Mouse (Mus musculus) small intestine, adult 2 months (tissue): ENCODE results near the gene Nars2. TPM values are rescaled to one million over a fixed set of nuclear protein-coding genes. Genes with fewer than 3 reads are reported as not detected.

Source experiments
- H3K27ac ChIP-seq: fragments of 200-500 bp; 2 replicates; pipeline ENCODE4 v1.5.1; 2012; ENCODE audit warnings: low read depth, low read length, control low read depth, inconsistent platforms; ENCODE audit not compliant: insufficient read depth
- H3K27me3 ChIP-seq: fragments of 200-500 bp; 2 replicates; pipeline ENCODE4 v1.6.1; 2012; ENCODE audit warnings: mild to moderate bottlenecking, moderate library complexity, low read length, inconsistent platforms; ENCODE audit not compliant: control insufficient read depth, insufficient read depth
- H3K36me3 ChIP-seq: fragments of 200-500 bp; 2 replicates; pipeline ENCODE4 v1.6.1; 2012; ENCODE audit warnings: mild to moderate bottlenecking, low read length, control low read depth, inconsistent platforms; ENCODE audit not compliant: control insufficient read depth, insufficient read depth
- H3K4me1 ChIP-seq: fragments of 200-500 bp; 2 replicates; pipeline ENCODE4 v1.6.1; 2012; ENCODE audit warnings: low read length, inconsistent platforms, mixed read lengths; ENCODE audit not compliant: control insufficient read depth, insufficient read depth, insufficient read length
- H3K4me3 ChIP-seq: fragments of 200-500 bp; 2 replicates; pipeline ENCODE4 v1.5.1; 2012; ENCODE audit warnings: low read depth, mild to moderate bottlenecking, control low read depth, inconsistent platforms, low read length, moderate library complexity
- CTCF ChIP-seq: fragments of 200-500 bp; IDR thresholded peaks from 2 replicates; pipeline ENCODE4 v1.5.1; 2012; ENCODE audit warnings: low read depth, mild to moderate bottlenecking, control low read depth, inconsistent platforms, low read length, moderate library complexity, mixed read lengths; ENCODE audit not compliant: insufficient replicate concordance, insufficient read length; ENCODE audit errors: extremely low read depth
- POLR2A ChIP-seq: fragments of 200-500 bp; IDR thresholded peaks from 2 replicates; pipeline ENCODE4 v1.6.1; 2012; ENCODE audit warnings: low read depth, mild to moderate bottlenecking, control low read depth, inconsistent platforms, low read length, moderate library complexity
- WGBS: fragments of 180-500 bp; shearing (Covaris S2); methylation state at CpG from one replicate; pipeline ENCODE4 v1.1.7; 2018; 5-methylcytosine and 5-hydroxymethylcytosine counted together
- polyA plus RNA-seq: library from polyadenylated mRNA; depleted of rRNA; stranded (reverse); fragments of >200 nt; gene quantifications from 2 replicates; pipeline ENCODE4 v1.2.3, GENCODE M21; 2012

Nars2 gene
- polyA plus RNA-seq, 1 experiment = 0.90 TPM

GRCm38 (mm10) chr7:96972138-96972904 is 21.0 kb downstream of the Nars2 start:
- whole genome bisulfite sequencing = 77% methylated on average over 8 of the region's 8 CpGs
- H3K4me1 ChIP-seq = peaks cover 3% of the 10 kb centered on the region
- H3K36me3 ChIP-seq = no peaks in the 10 kb centered on the region
- H3K4me3 ChIP-seq = no peak overlapping the region
- H3K27me3 ChIP-seq = no peaks in the 10 kb centered on the region
- H3K27ac ChIP-seq = no peak overlapping the region
- TF ChIP-seq CTCF = no peak
- no peak for TF ChIP-seq POLR2A

- H3K4me3 ChIP-seq = no peak overlapping the region
- TF ChIP-seq CTCF (no peak), POLR2A (no peak)
- H3K4me1 ChIP-seq = no peaks in the 10 kb centered on the region; the same call in 1 of the 2 replicates
- no peaks in the 10 kb centered on the region for H3K27me3 ChIP-seq
- 84% methylated on average over 5 of the region's 5 CpGs for WGBS
- H3K36me3 ChIP-seq = no peaks in the 10 kb centered on the region
- no peak overlapping the region for H3K27ac ChIP-seq
These were observed 24.6 kb downstream of the Nars2 start for GRCm38 (mm10) chr7:96975914-96976313.

- Histone ChIP-seq H3K4me3 (no peak overlapping the region), H3K27me3 (no peaks in the 10 kb centered on the region), H3K27ac (no peak overlapping the region), H3K4me1 (no peaks in the 10 kb centered on the region), H3K36me3 (no peaks in the 10 kb centered on the region)
- 81% methylated on average over 1 of the region's 1 CpGs for WGBS
- TF ChIP-seq POLR2A (no peak), CTCF (no peak)
These were observed 25.9 kb downstream of the Nars2 start for GRCm38 (mm10) chr7:96977209-96977608.

GRCm38 (mm10) chr7:96981366-96981765 is 30.1 kb downstream of the Nars2 start:
- H3K4me1 ChIP-seq = no peaks in the 10 kb centered on the region
- no peaks in the 10 kb centered on the region for H3K27me3 ChIP-seq
- 71% methylated on average over 2 of the region's 2 CpGs for WGBS
- no peak overlapping the region for H3K27ac ChIP-seq
- TF ChIP-seq POLR2A (no peak), CTCF (no peak)
- no peak overlapping the region for H3K4me3 ChIP-seq
- no peaks in the 10 kb centered on the region for H3K36me3 ChIP-seq

GRCm38 (mm10) chr7:96983660-96984347 is 32.5 kb downstream of the Nars2 start:
- TF ChIP-seq CTCF (no peak), POLR2A (no peak)
- no peaks in the 10 kb centered on the region for H3K27me3 ChIP-seq
- WGBS = 73% methylated on average over 7 of the region's 7 CpGs
- H3K4me3 ChIP-seq = no peak overlapping the region
- H3K4me1 ChIP-seq = no peaks in the 10 kb centered on the region; the same call in 1 of the 2 replicates
- no peak overlapping the region for H3K27ac ChIP-seq
- no peaks in the 10 kb centered on the region for H3K36me3 ChIP-seq

- TF ChIP-seq POLR2A = no peak
- no peak for TF ChIP-seq CTCF
- no peak overlapping the region for H3K4me3 ChIP-seq
- 65% methylated on average over 8 of the region's 8 CpGs for WGBS
These were observed 34.5 kb downstream of the Nars2 start for GRCm38 (mm10) chr7:96985798-96986197.

GRCm38 (mm10) chr7:96986795-96987445 is 35.6 kb downstream of the Nars2 start:
- Histone ChIP-seq H3K27ac (no peak overlapping the region), H3K4me3 (no peak overlapping the region), H3K4me1 (no peaks in the 10 kb centered on the region; the same call in 1 of the 2 replicates), H3K27me3 (no peaks in the 10 kb centered on the region), H3K36me3 (no peaks in the 10 kb centered on the region)
- TF ChIP-seq CTCF = no peak
- no peak for TF ChIP-seq POLR2A
- WGBS = 78% methylated on average over 9 of the region's 9 CpGs

More at GRCm38 (mm10) chr7:96985798-96986197, 34.5 kb downstream of the Nars2 start:
- Histone ChIP-seq H3K4me1 (no peaks in the 10 kb centered on the region; the same call in 1 of the 2 replicates), H3K36me3 (no peaks in the 10 kb centered on the region), H3K27ac (peak overlapping the region; percentile 37; the same call in 1 of the 2 replicates), H3K27me3 (no peaks in the 10 kb centered on the region)
